ENCODE assay signal across 9 mouse cellular contexts in the genomic region with DNA sequence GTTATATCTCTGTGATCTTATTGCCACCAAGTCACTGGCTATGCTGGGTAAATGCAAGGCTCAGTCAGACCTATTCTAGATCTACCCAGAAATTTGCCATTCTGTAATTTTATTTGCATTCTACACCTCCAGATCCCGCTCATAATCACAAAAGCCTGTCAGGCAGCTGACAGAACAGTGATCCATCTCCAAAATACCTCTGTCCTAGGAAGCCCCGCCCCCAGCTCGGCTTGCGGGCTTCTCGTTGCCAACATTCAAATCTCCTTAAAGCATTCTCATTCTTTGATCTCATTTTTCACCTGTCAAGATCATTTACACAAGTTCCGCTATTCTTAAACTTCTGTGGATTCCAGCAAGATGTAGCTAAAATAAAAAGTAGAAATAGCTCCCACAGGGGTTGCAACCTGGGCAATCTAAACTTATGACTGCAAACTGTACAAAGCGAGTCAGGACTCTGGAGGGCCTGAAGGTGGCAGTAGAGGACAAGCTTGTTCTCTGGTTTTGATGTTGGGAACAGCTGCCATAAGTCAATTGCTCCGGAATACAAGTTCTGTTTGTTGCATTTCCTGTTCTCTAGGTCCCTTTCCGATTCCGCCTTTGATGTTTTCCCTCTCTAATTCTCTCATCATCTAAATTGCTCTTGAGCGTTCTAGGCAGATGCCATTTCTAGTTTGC. TPM values are rescaled to one million over a fixed set of nuclear protein-coding genes. Genes with fewer than 3 reads are reported as not detected.
DNase-seq lines count a peak whose midpoint lies in the region; ATAC-seq and TF ChIP-seq lines count a peak whose summit lies in the region.
"Had no signal": no experiment of that assay in that cellular context is flagged by ENCODE, and none has a peak within 500 bp of the region (broad histone marks: within the 10 kb centered on the region; RNA-seq: fewer than 3 reads in every experiment).

No protein-coding gene starts in this region.

- H3K27me3 ChIP-seq in heart, embryonic 10.5 days (ENCODE audit: insufficient read depth, poor library complexity, severe bottlenecking) = no peaks in the 10 kb centered on the region
- no peaks in the 10 kb centered on the region for H3K27me3 ChIP-seq in limb, embryonic 14.5 days (ENCODE audit: control insufficient read depth, insufficient read depth, low read length)
- no peaks in the 10 kb centered on the region for H3K27me3 ChIP-seq in midbrain, postnatal 0 days (ENCODE audit: insufficient read depth, low read length)
- H3K27me3 ChIP-seq in stomach, embryonic 16.5 days (ENCODE audit: control insufficient read depth, insufficient read depth, low read length) = no peaks in the 10 kb centered on the region
- H3K27me3 ChIP-seq: megakaryocyte, embryonic 14.5 days had no signal

- H3K4me3 ChIP-seq in bone marrow, adult 2 months (replicated peaks; ENCODE audit: control insufficient read depth, low read depth, low read length) = no peak overlapping the region
- H3K4me3 ChIP-seq in embryonic fibroblast, embryonic 13.5 days (ENCODE audit: insufficient read depth, low read length) = no peak overlapping the region; the same call in 1 of the 2 replicates
- H3K4me3 ChIP-seq in heart, embryonic 10.5 days = peak overlapping the region; percentile 41; the same call in 1 of the 2 replicates
- H3K4me3 ChIP-seq in limb, embryonic 14.5 days (replicated peaks; ENCODE audit: low read length) = no peak overlapping the region
- H3K4me3 ChIP-seq in midbrain, postnatal 0 days (ENCODE audit: low read depth, low read length) = peak overlapping the region; percentile 17; the same call in 1 of the 2 replicates
- peak overlapping the region; percentile 32 for H3K4me3 ChIP-seq in stomach, embryonic 16.5 days (replicated peaks; ENCODE audit: low read length)
- H3K4me3 ChIP-seq: megakaryocyte, embryonic 14.5 days had no signal

- TF ChIP-seq POLR2A in bone marrow, adult 2 months (IDR thresholded peaks at IDR 0.05; ENCODE audit: borderline replicate concordance, control insufficient read depth, low read depth, low read length) = no peak
- no peak for TF ChIP-seq POLR2A in embryonic fibroblast, embryonic 13.5 days (IDR thresholded peaks at IDR 0.05; ENCODE audit: low read depth, low read length)
- no peak for TF ChIP-seq POLR2A in limb, embryonic 14.5 days (IDR thresholded peaks at IDR 0.05; ENCODE audit: borderline replicate concordance, extremely low read depth, insufficient read depth, insufficient read length)

- 14% methylated on average over 11 of the region's 11 CpGs for WGBS in bone marrow, adult 2 months
- 25% methylated on average over 11 of the region's 11 CpGs for WGBS in heart, embryonic 10.5 days
- WGBS in limb, embryonic 14.5 days = 14% methylated on average over 11 of the region's 11 CpGs
- 17% methylated on average over 11 of the region's 11 CpGs for WGBS in midbrain, postnatal 0 days
- 9% methylated on average over 11 of the region's 11 CpGs for WGBS in stomach, embryonic 16.5 days

- ATAC-seq in limb, embryonic 14.5 days (ENCODE audit: low FRiP score, low read depth) = peak; percentile 82
- ATAC-seq in midbrain, postnatal 0 days (ENCODE audit: low FRiP score) = peak; percentile 89
- peak; percentile 56 for ATAC-seq in stomach, embryonic 16.5 days (ENCODE audit: insufficient read depth, low FRiP score)

- TF ChIP-seq CTCF in bone marrow, adult 2 months (IDR thresholded peaks at IDR 0.05; ENCODE audit: control insufficient read depth, insufficient read depth, low read length) = peak; percentile 55
- TF ChIP-seq CTCF in embryonic fibroblast, embryonic 13.5 days (IDR thresholded peaks at IDR 0.05; ENCODE audit: borderline replicate concordance, insufficient read depth, low read length) = 0 out of 2 replicates have a peak, but pooled peaks have one; percentile 28
- peak; percentile 97 for TF ChIP-seq CTCF in midbrain, postnatal 0 days (IDR thresholded peaks at IDR 0.05)

- H3K9ac ChIP-seq in limb, embryonic 14.5 days (ENCODE audit: low read depth, low read length, severe bottlenecking) = no peak overlapping the region
- H3K9ac ChIP-seq in midbrain, postnatal 0 days (replicated peaks; ENCODE audit: low read length, poor library complexity, severe bottlenecking) = no peak overlapping the region; the same call in 1 of the 2 replicates
- H3K9ac ChIP-seq in stomach, embryonic 16.5 days (ENCODE audit: low read length) = 0 out of 2 replicates have a peak overlapping the region, but pooled peaks have one; percentile 26

- peak overlapping the region; percentile 36 for H3K4me2 ChIP-seq in limb, embryonic 14.5 days (replicated peaks; ENCODE audit: low read depth, low read length, severe bottlenecking)
- peak overlapping the region; percentile 41 for H3K4me2 ChIP-seq in midbrain, postnatal 0 days (ENCODE audit: low read depth, low read length, poor library complexity, severe bottlenecking)
- H3K4me2 ChIP-seq in stomach, embryonic 16.5 days (ENCODE audit: low read depth, low read length) = peak overlapping the region; percentile 49

- peak; percentile 39 to 56 for DNase-seq in CD8-positive naive resting alpha-beta T cell, adult 2 months (ENCODE audit: low read depth in 2 of 2, low spot score in 2 of 2)
- peak; percentile 85 for DNase-seq in heart, embryonic 10.5 days (ENCODE audit: low spot score)
- peak; percentile 76 for DNase-seq in kidney, adult 9 months
- peak; percentile 96 for DNase-seq in limb, embryonic 14.5 days (ENCODE audit: low spot score)
- DNase-seq in midbrain, postnatal 0 days (ENCODE audit: low spot score) = peak; percentile 92

- H3K4me1 ChIP-seq in bone marrow, adult 2 months (ENCODE audit: control insufficient read depth, insufficient read depth, low read length) = no peaks in the 10 kb centered on the region
- H3K4me1 ChIP-seq in embryonic fibroblast, embryonic 13.5 days (ENCODE audit: control insufficient read depth, insufficient read depth, low read length) = no peaks in the 10 kb centered on the region
- no peaks in the 10 kb centered on the region for H3K4me1 ChIP-seq in heart, embryonic 10.5 days
- H3K4me1 ChIP-seq in limb, embryonic 14.5 days (ENCODE audit: control insufficient read depth, insufficient read depth, low read length) = no peaks in the 10 kb centered on the region
- H3K4me1 ChIP-seq in midbrain, postnatal 0 days (ENCODE audit: insufficient read depth, low read length) = no peaks in the 10 kb centered on the region
- H3K4me1 ChIP-seq in stomach, embryonic 16.5 days (ENCODE audit: control insufficient read depth, insufficient read depth, low read length) = 0 out of 2 replicates have a peak, but pooled peaks cover 3% of the 10 kb centered on the region
- H3K4me1 ChIP-seq: megakaryocyte, embryonic 14.5 days had no signal

- no peaks in the 10 kb centered on the region for H3K9me3 ChIP-seq in heart, embryonic 10.5 days
- no peaks in the 10 kb centered on the region for H3K9me3 ChIP-seq in limb, embryonic 14.5 days (ENCODE audit: control insufficient read depth, low read length)
- no peaks in the 10 kb centered on the region for H3K9me3 ChIP-seq in midbrain, postnatal 0 days (ENCODE audit: low read length)
- no peaks in the 10 kb centered on the region for H3K9me3 ChIP-seq in stomach, embryonic 16.5 days (replicated peaks; ENCODE audit: control insufficient read depth, low read length)
- H3K9me3 ChIP-seq: megakaryocyte, embryonic 14.5 days had no signal

- no peak overlapping the region for H3K27ac ChIP-seq in bone marrow, adult 2 months (ENCODE audit: control insufficient read depth, insufficient read depth, low read depth, low read length, poor library complexity)
- H3K27ac ChIP-seq in embryonic fibroblast, embryonic 13.5 days (ENCODE audit: insufficient read depth, low read length) = no peak overlapping the region
- no peak overlapping the region for H3K27ac ChIP-seq in heart, embryonic 10.5 days
- H3K27ac ChIP-seq in limb, embryonic 14.5 days (replicated peaks; ENCODE audit: low read depth, low read length) = no peak overlapping the region
- H3K27ac ChIP-seq in midbrain, postnatal 0 days (ENCODE audit: low read depth, low read length) = no peak overlapping the region
- H3K27ac ChIP-seq in stomach, embryonic 16.5 days (ENCODE audit: low read length) = no peak overlapping the region

- H3K36me3 ChIP-seq in heart, embryonic 10.5 days = no peaks in the 10 kb centered on the region
- no peaks in the 10 kb centered on the region for H3K36me3 ChIP-seq in limb, embryonic 14.5 days (ENCODE audit: control insufficient read depth, insufficient read depth, low read length)
- no peaks in the 10 kb centered on the region for H3K36me3 ChIP-seq in midbrain, postnatal 0 days (ENCODE audit: insufficient read depth, low read length)
- no peaks in the 10 kb centered on the region for H3K36me3 ChIP-seq in stomach, embryonic 16.5 days (ENCODE audit: control insufficient read depth, insufficient read depth, low read length)

RNA-seq across cellular contexts. Expression of a gene that starts 58.1 kb away (rescaled TPM):
- 2.6 TPM in 2 replicates for polyA plus RNA-seq in bone marrow, adult 2 months (2011; ENCODE audit: insufficient read depth, insufficient read length, low replicate concordance, missing spikeins)
- 3.0 and 3.3 TPM in 2 replicates for polyA plus RNA-seq in embryonic fibroblast, embryonic 13.5 days (2011; ENCODE audit: insufficient read length, low read depth, missing spikeins)
- polyA plus RNA-seq in heart, embryonic 10.5 days (2016; fragmentation: Nextera tagmentation; extraction: Ambion mirVana) = 3.1 and 4.1 TPM in 2 replicates
- 2.5 and 2.6 TPM in 2 replicates for polyA plus RNA-seq in limb, embryonic 14.5 days (2012; rRNA removed)
- polyA plus RNA-seq in limb, embryonic 14.5 days (2014; fragmentation: Nextera tagmentation; extraction: Ambion mirVana) = 1.6 and 2.1 TPM in 2 replicates
- total RNA-seq in midbrain, postnatal 0 days (2014; rRNA removed) = 6.4 and 9.4 TPM in 2 replicates
- 1.7 and 2.0 TPM in 2 replicates for polyA plus RNA-seq in midbrain, postnatal 0 days (2015; fragmentation: Nextera tagmentation; extraction: Ambion mirVana)
- polyA plus RNA-seq in stomach, embryonic 16.5 days (2015; fragmentation: Nextera tagmentation; extraction: Ambion mirVana) = 0.84 and 1.7 TPM in 2 replicates

Comparison
In these comparisons a context has a peak if more than half of its experiments do, and no peak if none do; other contexts are left out.
1. H3K4me3 ChIP-seq: peak in heart, embryonic 10.5 days (single experiment), midbrain, postnatal 0 days (single experiment) and stomach, embryonic 16.5 days (single experiment); none in bone marrow, adult 2 months (single experiment), embryonic fibroblast, embryonic 13.5 days (single experiment) and limb, embryonic 14.5 days (single experiment).
2. CTCF ChIP-seq: peak in every context shown above with its lines; median percentile 97 in midbrain, postnatal 0 days; 55 in bone marrow, adult 2 months; 28 in embryonic fibroblast, embryonic 13.5 days.
3. Peak in every context shown above with its lines, with median percentiles within 50 percentile points of each other: DNase-seq, ATAC-seq and H3K4me2 ChIP-seq.